Mouse (Mus musculus) small intestine, adult 2 months (tissue): Measurements from ENCODE around the gene Zic4. TPM values are rescaled to one million over a fixed set of nuclear protein-coding genes. Genes with fewer than 3 reads are reported as not detected.

Experiments
- H3K27ac ChIP-seq: fragments of 200-500 bp; 2 replicates; pipeline ENCODE4 v1.5.1; 2012; ENCODE audit warnings: low read depth, low read length, control low read depth, inconsistent platforms; ENCODE audit not compliant: insufficient read depth
- H3K27me3 ChIP-seq: fragments of 200-500 bp; 2 replicates; pipeline ENCODE4 v1.6.1; 2012; ENCODE audit warnings: mild to moderate bottlenecking, moderate library complexity, low read length, inconsistent platforms; ENCODE audit not compliant: control insufficient read depth, insufficient read depth
- H3K36me3 ChIP-seq: fragments of 200-500 bp; 2 replicates; pipeline ENCODE4 v1.6.1; 2012; ENCODE audit warnings: mild to moderate bottlenecking, low read length, control low read depth, inconsistent platforms; ENCODE audit not compliant: control insufficient read depth, insufficient read depth
- H3K4me1 ChIP-seq: fragments of 200-500 bp; 2 replicates; pipeline ENCODE4 v1.6.1; 2012; ENCODE audit warnings: low read length, inconsistent platforms, mixed read lengths; ENCODE audit not compliant: control insufficient read depth, insufficient read depth, insufficient read length
- H3K4me3 ChIP-seq: fragments of 200-500 bp; 2 replicates; pipeline ENCODE4 v1.5.1; 2012; ENCODE audit warnings: low read depth, mild to moderate bottlenecking, control low read depth, inconsistent platforms, low read length, moderate library complexity
- CTCF ChIP-seq: fragments of 200-500 bp; IDR thresholded peaks from 2 replicates; pipeline ENCODE4 v1.5.1; 2012; ENCODE audit warnings: low read depth, mild to moderate bottlenecking, control low read depth, inconsistent platforms, low read length, moderate library complexity, mixed read lengths; ENCODE audit not compliant: insufficient replicate concordance, insufficient read length; ENCODE audit errors: extremely low read depth
- POLR2A ChIP-seq: fragments of 200-500 bp; IDR thresholded peaks from 2 replicates; pipeline ENCODE4 v1.6.1; 2012; ENCODE audit warnings: low read depth, mild to moderate bottlenecking, control low read depth, inconsistent platforms, low read length, moderate library complexity
- WGBS: fragments of 180-500 bp; shearing (Covaris S2); methylation state at CpG from one replicate; pipeline ENCODE4 v1.1.7; 2018; 5-methylcytosine and 5-hydroxymethylcytosine counted together
- polyA plus RNA-seq: library from polyadenylated mRNA; depleted of rRNA; stranded (reverse); fragments of >200 nt; gene quantifications from 2 replicates; pipeline ENCODE4 v1.2.3, GENCODE M21; 2012; rRNA removed

The Zic4 gene
- polyA plus RNA-seq, 1 experiment = not detected

DNA sequence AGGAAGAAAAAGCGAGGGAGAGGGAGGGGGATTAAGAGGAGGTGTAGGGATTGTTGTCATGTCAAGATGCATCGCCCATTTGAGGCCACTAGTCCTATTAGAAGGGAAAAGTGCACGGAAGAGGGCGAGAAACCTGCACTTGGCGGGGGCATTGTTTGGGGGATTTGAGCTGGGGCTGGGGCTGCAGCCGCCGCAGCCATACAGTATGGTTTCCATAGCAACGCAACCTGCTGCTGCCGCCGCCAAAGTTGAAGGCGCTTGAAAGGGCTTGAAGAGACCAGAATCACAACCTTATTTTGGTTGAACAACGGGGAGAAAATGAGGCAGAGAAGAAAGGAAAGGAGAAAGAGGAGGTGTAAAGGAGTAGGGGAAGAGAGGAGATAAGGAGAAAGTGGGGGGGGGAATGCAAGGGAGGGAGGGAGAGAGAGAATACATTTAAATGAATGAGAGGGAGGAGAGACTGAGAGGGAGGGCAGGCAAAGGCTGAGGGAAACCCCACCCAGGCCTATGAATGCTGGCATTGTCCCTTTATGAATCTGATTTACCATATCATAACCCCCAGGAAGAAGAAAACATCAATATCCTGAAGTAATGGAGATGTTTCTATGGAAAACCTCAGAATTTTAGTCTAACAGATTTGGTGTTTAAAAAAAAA is 51.9 kb downstream of the Zic4 start:
- H3K4me1 ChIP-seq = no peaks in the 10 kb centered on the region
- H3K27me3 ChIP-seq = no peaks in the 10 kb centered on the region
- TF ChIP-seq POLR2A = no peak
- TF ChIP-seq CTCF = no peak

DNA sequence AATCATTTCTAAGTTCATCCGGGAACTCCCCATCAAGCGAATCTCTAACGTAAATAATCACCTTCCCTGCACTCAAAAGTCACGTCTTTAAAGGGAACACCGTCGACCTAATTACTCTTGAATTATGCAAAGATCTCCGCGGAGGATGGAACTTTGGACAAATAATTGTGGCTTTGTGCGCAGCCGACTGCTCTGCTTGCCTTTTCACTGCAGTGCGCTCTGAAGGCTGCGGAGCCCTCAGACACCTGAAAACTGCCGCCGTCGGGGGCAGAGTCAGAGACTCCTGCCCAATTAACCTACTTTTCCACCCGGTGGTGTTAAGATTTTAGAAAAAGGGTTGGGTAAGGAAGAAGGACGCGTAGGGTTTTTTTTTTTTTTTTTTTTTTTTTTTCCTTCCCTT is 58.2 kb downstream of the Zic4 start:
- Histone ChIP-seq H3K36me3 (no peaks in the 10 kb centered on the region), H3K27ac (no peak overlapping the region), H3K4me1 (no peaks in the 10 kb centered on the region), H3K27me3 (no peaks in the 10 kb centered on the region), H3K4me3 (no peak overlapping the region)
- TF ChIP-seq POLR2A (no peak), CTCF (no peak)
- 4% methylated on average over 18 of the region's 18 CpGs for WGBS

More for the DNA sequence above, 51.9 kb downstream of the Zic4 start:
- 5% methylated on average over 12 of the region's 12 CpGs for WGBS
- Histone ChIP-seq H3K4me3 (no peak overlapping the region), H3K27ac (no peak overlapping the region), H3K36me3 (no peaks in the 10 kb centered on the region)

Other genes with a start within 250 kb of the Zic4 start
- not detected in 2 replicates for gene Zic1, start 3.4 kb downstream of the Zic4 start, polyA plus RNA-seq